ENCODE assay signal across 9 mouse cellular contexts in the genomic region with DNA sequence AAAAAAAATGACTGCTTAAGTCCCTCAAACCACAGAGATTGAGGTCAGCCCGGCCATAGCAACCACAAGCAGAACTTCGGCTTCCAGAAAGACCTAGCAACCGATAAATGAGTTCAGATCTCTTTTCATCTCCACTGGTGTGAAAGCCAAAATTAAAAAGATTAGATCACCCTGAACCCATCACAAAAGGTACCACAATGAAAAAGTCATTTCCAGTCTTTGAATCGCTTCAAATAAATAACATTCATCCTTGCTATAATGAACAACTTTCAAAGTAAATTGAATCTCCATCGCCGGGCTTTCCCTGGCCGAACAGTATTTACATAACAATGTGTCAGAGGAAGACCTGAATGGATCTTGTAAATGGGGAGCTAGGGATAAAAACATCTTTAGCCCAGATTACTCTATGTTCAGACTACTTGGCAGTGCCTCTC.
DNase-seq lines count a peak whose midpoint lies in the region; ATAC-seq and TF ChIP-seq lines count a peak whose summit lies in the region.
"Had no signal": no experiment of that assay in that cellular context is flagged by ENCODE, and none has a peak within 500 bp of the region (broad histone marks: within the 10 kb centered on the region; RNA-seq: fewer than 3 reads in every experiment).

No protein-coding gene starts in this region.

- no peak overlapping the region for H3K9ac ChIP-seq in heart, postnatal 0 days (replicated peaks; ENCODE audit: low read depth, low read length)
- no peak overlapping the region for H3K9ac ChIP-seq in heart, adult 2 months (ENCODE audit: low read depth, low read length)
- H3K9ac ChIP-seq in hindbrain, embryonic 16.5 days (ENCODE audit: low read depth, low read length), result peak overlapping the region; percentile 72
- peak overlapping the region; percentile 58 for H3K9ac ChIP-seq in neural tube, embryonic 12.5 days

- no peak for TF ChIP-seq CTCF in heart, postnatal 0 days (IDR thresholded peaks at IDR 0.05; ENCODE audit: low read depth)
- TF ChIP-seq CTCF in heart, adult 2 months (IDR thresholded peaks at IDR 0.05), result no peak

- no peaks in the 10 kb centered on the region for H3K9me3 ChIP-seq in heart, postnatal 0 days (replicated peaks; ENCODE audit: control insufficient read depth, low read length)
- no peaks in the 10 kb centered on the region for H3K9me3 ChIP-seq in hindbrain, embryonic 16.5 days (ENCODE audit: control insufficient read depth, low read length)
- no peaks in the 10 kb centered on the region for H3K9me3 ChIP-seq in neural tube, embryonic 12.5 days

- no peak for TF ChIP-seq POLR2A in heart, adult 2 months (IDR thresholded peaks at IDR 0.05; ENCODE audit: insufficient read depth, low read depth, low read length)

- no peaks in the 10 kb centered on the region for H3K36me3 ChIP-seq in heart, postnatal 0 days (replicated peaks; ENCODE audit: control insufficient read depth, insufficient read depth, low read length)
- H3K36me3 ChIP-seq in heart, adult 2 months (ENCODE audit: control insufficient read depth, insufficient read depth, low read length), result no peaks in the 10 kb centered on the region
- no peaks in the 10 kb centered on the region; the same call in 1 of the 2 replicates for H3K36me3 ChIP-seq in hindbrain, embryonic 16.5 days (ENCODE audit: control insufficient read depth, insufficient read depth, low read length)
- no peaks in the 10 kb centered on the region for H3K36me3 ChIP-seq in neural tube, embryonic 12.5 days
- H3K36me3 ChIP-seq: G1E had no signal

- peaks cover 19% of the 10 kb centered on the region for H3K27me3 ChIP-seq in heart, postnatal 0 days (ENCODE audit: control insufficient read depth, insufficient read depth, low read length)
- peaks cover 7% of the 10 kb centered on the region for H3K27me3 ChIP-seq in heart, adult 2 months (ENCODE audit: control insufficient read depth, insufficient read depth, low read length)
- H3K27me3 ChIP-seq in hindbrain, embryonic 16.5 days (replicated peaks; ENCODE audit: control insufficient read depth, insufficient read depth, low read length), result no peaks in the 10 kb centered on the region
- H3K27me3 ChIP-seq in neural tube, embryonic 12.5 days (replicated peaks), result no peaks in the 10 kb centered on the region

- no peak for TF ChIP-seq EP300 in heart, postnatal 0 days (IDR thresholded peaks at IDR 0.05; ENCODE audit: low read depth)
- no peak for TF ChIP-seq EP300 in heart, adult 2 months (IDR thresholded peaks at IDR 0.05; ENCODE audit: insufficient read depth, low read depth, low read length)

- peak overlapping the region; percentile 60; the same call in 1 of the 2 replicates for H3K4me2 ChIP-seq in heart, postnatal 0 days (ENCODE audit: low read depth, low read length)
- H3K4me2 ChIP-seq in hindbrain, embryonic 16.5 days (ENCODE audit: low read length), result peak overlapping the region; percentile 59
- peak overlapping the region; percentile 56 for H3K4me2 ChIP-seq in neural tube, embryonic 12.5 days (replicated peaks)

- intact Hi-C loops in heart, adult 2 months (cut with DNase I), result no loop called here

- H3K4me3 ChIP-seq in heart, postnatal 0 days (ENCODE audit: low read depth, low read length), result peak overlapping the region; percentile 40
- H3K4me3 ChIP-seq in heart, adult 2 months, result no peak overlapping the region
- H3K4me3 ChIP-seq in hindbrain, embryonic 16.5 days (ENCODE audit: low read length), result peak overlapping the region; percentile 54
- peak overlapping the region; percentile 47 for H3K4me3 ChIP-seq in neural tube, embryonic 12.5 days

- H3K27ac ChIP-seq in heart, postnatal 0 days (ENCODE audit: low read depth), result no peak overlapping the region
- H3K27ac ChIP-seq in heart, adult 2 months, result no peak overlapping the region
- peak overlapping the region; percentile 85 for H3K27ac ChIP-seq in hindbrain, embryonic 16.5 days (ENCODE audit: low read depth, low read length)
- peak overlapping the region; percentile 75; the same call in 1 of the 2 replicates for H3K27ac ChIP-seq in neural tube, embryonic 12.5 days

- peaks cover 5% of the 10 kb centered on the region for H3K4me1 ChIP-seq in heart, postnatal 0 days (ENCODE audit: control insufficient read depth, insufficient read depth)
- peaks cover 3% of the 10 kb centered on the region for H3K4me1 ChIP-seq in heart, adult 2 months (ENCODE audit: control insufficient read depth, insufficient read depth, low read length)
- no peaks in the 10 kb centered on the region for H3K4me1 ChIP-seq in hindbrain, embryonic 16.5 days (ENCODE audit: control insufficient read depth, insufficient read depth, low read depth, low read length)
- peaks cover 12% of the 10 kb centered on the region; the same call in 1 of the 2 replicates for H3K4me1 ChIP-seq in neural tube, embryonic 12.5 days

- no peak for DNase-seq in heart, postnatal 0 days (ENCODE audit: low spot score)
- no peak for DNase-seq in heart, adult 2 months
- peak; percentile 54 for DNase-seq in embryo, embryonic 9.5 days (ENCODE audit: extremely low spot score)
- no peak for DNase-seq in urinary bladder, postnatal 4 days (ENCODE audit: low spot score in 2 of 2)
- no peak for DNase-seq in kidney, postnatal 14 days
- DNase-seq in layer of hippocampus, postnatal 25 days (ENCODE audit: extremely low spot score in 1 of 2, low spot score in 1 of 2), result no peak

- WGBS in heart, postnatal 0 days, result 22% methylated on average over 7 of the region's 7 CpGs
- 25% methylated on average over 7 of the region's 7 CpGs for WGBS in heart, adult 2 months
- 2% methylated on average over 7 of the region's 7 CpGs for WGBS in hindbrain, embryonic 16.5 days
- WGBS in neural tube, embryonic 12.5 days, result under 1% methylated on average over 7 of the region's 7 CpGs

- ATAC-seq in heart, postnatal 0 days (ENCODE audit: insufficient read depth, low read depth), result no peak
- no peak for ATAC-seq in hindbrain, embryonic 16.5 days
- peak; percentile 41 for ATAC-seq in neural tube, embryonic 12.5 days (ENCODE audit: low FRiP score, low read depth)

- no peaks in the 10 kb centered on the region for H3K79me2 ChIP-seq in heart, adult 2 months (replicated peaks; ENCODE audit: control insufficient read depth, insufficient read depth, low read length)

Comparison
In these comparisons a context has a peak if more than half of its experiments do, and no peak if none do; other contexts are left out.
1. H3K27ac ChIP-seq: peak in hindbrain, embryonic 16.5 days (single experiment) and neural tube, embryonic 12.5 days (single experiment); none in heart, postnatal 0 days (single experiment) and heart, adult 2 months (single experiment).
2. H3K9ac ChIP-seq: peak in hindbrain, embryonic 16.5 days (single experiment) and neural tube, embryonic 12.5 days (single experiment); none in heart, postnatal 0 days (single experiment) and heart, adult 2 months (single experiment).
3. Peak in every context shown above with its lines, with median percentiles within 50 percentile points of each other: H3K4me2 ChIP-seq.